Mouse (Mus musculus) A20 (cell line): Measurements from ENCODE around the gene Ankrd26.
A peak's percentile ranks its signal among the peaks of the same experiment; 100 is the strongest.
"Not testable (repeated sequence)": the region's sequence is repeated elsewhere in the genome, so short reads cannot be mapped to it uniquely, and the experiment has no call there.

Experiments
- DNase-seq: peaks from one replicate; pipeline ENCODE4 v3.0.0-alpha.2; 2011; ENCODE audit warnings: low read depth, low spot score

Ankrd26 gene

GRCm38 (mm10) chr6:118561745-118562609 is at the start of gene Ankrd26:
Gene Ankrd26 (minus strand): TSS chr6:118562226.
- DNase-seq, result peak; percentile 96

GRCm38 (mm10) chr6:118608906-118609305 is 46.9 kb upstream of the Ankrd26 start:
- no peak for DNase-seq

DNA sequence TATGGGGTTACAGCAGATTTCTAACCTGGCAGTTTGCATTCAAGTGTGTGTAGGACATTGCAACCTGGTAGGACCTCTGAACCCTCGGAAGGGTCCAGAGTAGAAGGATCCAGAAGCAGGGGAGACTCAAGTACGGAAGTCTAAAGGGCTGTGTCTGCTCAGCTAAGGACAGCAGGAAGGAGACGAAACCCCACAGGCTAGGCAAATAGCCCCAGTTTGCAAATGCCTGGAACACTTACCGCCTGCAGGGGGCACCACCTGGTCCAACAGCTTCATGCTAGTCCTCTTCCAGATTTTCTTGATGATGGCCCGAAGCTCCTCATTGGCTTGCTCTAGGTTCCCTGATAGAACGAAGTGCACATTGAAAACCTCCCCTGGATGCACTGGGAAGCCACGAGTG is 43.9 kb upstream of the Ankrd26 start:
- DNase-seq, result peak; percentile 63

- no peak for DNase-seq
These were observed 41.8 kb upstream of the Ankrd26 start for GRCm38 (mm10) chr6:118603825-118604224.

- DNase-seq, result no peak
These were observed 33.6 kb upstream of the Ankrd26 start for GRCm38 (mm10) chr6:118595681-118596055.

DNA sequence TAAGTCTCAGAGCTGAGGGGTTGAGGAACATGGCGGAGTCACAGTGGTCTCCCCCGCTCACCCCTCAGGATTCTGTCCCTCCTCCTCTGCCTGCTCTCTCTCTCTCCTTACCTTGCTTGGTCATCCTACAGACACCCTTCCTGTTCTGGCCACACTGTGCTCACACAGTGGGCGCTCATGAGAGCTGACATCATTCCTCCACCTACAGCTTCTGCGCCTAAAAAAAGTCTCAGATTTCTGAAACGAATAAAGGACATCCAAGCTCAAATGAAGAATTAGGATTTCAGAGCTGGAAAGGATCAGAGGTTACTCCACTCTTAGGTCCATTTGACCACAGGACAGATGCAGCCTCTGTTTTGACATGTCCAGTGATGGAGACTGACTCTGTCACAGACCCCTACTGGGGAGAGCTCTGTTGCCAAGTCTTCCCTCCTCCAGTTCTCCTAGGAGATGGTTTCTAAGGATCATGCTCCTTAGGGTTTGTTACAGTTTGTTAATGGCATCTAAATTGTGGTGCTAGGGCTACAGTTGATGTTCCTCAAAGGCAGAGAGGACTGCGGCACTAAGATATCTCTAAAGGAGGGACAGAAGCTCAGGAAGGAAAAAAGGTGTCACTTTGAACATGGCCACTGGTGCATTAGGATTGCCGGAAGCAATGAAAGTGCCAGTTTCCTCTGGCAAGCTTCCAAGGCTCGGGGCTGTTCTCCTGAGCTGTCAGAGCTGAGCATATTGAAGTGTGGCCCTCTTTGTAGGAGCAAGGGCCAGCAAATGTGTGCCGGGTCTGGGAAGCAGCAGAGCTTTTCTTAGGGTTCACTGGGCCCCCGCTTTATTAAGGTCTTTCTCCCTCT is 33.0 kb upstream of the Ankrd26 start:
- DNase-seq, result no peak

- DNase-seq, result no peak
These were observed 32.0 kb upstream of the Ankrd26 start for GRCm38 (mm10) chr6:118594070-118594469.

GRCm38 (mm10) chr6:118593377-118594061 is 31.5 kb upstream of the Ankrd26 start:
- DNase-seq, result no peak

DNA sequence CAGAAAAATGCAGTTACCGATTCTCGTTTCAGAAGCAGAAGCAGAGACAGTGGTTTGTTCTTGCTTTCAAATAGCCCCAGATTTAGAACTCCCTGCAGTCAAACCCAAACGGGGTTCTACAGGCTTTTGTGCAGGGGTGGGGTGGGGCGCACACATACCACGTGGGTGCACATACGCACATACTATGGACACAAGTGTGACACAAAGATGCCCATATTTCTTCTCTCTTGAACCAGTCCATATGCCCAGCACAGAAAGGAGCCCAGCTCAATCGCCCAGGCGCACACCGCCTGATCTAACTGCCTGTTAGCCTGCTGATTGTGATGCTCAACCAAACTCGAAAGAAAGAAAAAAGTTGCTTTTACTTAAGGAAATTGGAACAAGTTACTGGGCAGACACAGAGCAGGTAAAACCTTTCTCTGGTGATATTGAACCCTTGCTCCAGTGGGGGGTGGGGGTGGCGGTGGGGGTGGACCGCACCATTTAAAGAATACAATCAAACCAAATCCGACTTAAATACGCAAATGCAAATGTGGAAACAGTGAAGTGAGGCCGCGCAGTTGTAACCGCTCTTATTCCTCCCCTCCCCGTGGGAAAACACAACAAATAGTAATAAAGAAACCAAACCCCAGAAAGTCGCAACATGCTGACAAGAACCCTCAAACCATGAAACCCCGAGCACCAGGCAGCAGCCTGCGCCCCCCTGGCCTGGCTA is 30.8 kb upstream of the Ankrd26 start:
- peak; percentile 91 for DNase-seq

DNA sequence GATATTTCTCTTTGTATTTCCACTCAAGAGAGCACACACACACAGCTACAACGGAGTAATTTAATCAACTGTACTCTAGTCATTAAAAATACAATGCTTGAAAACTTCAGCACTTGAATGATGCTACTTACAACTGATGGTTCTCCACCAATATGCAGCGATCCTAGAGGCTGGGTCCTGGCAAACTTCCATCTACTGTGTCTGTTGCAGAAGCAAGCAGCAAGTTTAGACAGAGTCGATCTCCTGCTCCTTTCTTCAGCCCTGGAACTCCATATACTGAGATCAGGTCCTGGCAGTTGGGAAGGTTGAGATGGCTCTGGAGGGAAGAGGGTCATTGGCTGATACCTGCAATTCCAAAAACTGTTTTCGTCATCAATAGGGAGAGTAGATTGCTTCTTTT is 16.7 kb upstream of the Ankrd26 start:
- not testable (repeated sequence) for DNase-seq

GRCm38 (mm10) chr6:118574351-118574750 is 12.3 kb upstream of the Ankrd26 start:
- peak; percentile 73 for DNase-seq

DNA sequence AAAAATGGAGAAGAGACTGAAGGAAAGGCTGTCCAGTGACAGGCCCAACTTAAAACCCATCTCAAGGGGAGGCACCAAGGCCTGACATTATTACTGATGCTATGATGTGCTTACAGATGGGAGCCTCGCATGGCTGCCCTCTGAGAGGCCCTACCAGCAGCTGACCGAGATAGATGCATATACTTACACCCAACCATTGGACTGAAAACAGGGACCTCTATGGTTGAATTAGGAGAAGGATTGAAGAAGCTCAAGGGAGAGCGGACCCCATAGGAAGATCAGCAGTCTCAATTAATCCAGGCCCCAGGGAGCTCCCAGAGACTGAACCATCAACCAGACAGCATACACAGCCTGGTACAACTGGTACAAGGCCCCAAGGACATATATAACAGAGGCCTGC is 5.8 kb upstream of the Ankrd26 start:
- peak; percentile 61 for DNase-seq

- DNase-seq, result no peak
These were observed 801 bp downstream of the Ankrd26 start for GRCm38 (mm10) chr6:118561225-118561624.

DNA sequence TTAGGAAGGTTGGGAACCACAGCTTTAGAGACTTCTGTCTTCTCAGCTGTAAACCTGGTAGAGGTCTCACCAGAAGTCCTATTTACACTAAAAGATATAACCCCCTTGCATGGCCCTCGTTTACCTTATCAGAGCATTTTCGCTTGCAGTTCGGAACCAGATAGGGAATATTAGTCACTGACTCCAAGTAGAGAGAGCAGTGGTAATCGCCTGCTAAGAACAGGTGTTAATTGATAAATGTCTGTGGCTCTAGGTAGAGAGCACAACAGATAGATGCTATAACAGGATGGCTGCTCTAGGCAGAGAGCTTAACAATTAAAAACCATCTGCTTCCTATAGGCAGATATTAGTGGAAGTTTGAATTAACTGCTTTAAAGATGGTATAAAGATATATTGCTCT is 23.4 kb downstream of the Ankrd26 start:
- no peak for DNase-seq

DNA sequence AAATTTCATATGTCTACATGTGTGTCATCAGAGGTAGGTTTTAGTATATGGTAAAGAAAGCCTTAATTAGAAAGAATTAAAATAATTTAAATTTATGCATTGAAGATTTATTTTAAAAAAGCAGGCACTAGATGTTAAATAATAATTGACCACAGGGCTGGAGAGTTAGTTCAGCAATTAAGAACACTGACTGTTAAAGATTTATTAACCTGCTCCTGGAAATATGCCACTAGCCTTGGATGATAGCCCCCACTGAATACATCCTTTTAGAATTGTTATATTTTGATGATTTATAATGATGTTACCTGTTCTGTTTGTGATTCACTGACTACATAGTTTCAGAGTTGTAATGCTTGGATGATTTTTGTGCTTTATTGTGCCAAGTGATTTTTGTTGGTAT is 24.8 kb downstream of the Ankrd26 start:
- DNase-seq, result not testable (repeated sequence)

DNA sequence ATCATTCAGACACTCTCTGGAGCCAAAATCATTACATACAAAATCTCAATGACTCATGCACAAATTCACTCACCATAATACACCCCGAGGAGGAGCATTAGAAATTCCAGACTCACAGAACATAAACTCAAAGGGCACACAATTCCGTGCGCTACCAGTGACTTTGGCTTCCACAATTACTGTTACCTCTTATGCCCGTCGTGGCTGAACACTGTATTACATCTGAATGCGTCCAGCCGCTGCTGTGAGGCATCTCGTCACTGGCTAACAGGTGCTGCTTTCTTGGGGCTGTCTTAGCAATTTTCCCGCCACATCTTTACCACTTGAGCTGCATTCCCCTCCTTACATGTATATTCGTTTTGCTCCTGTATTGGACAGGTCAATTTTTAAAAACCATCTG is 26.7 kb downstream of the Ankrd26 start:
- no peak for DNase-seq

DNA sequence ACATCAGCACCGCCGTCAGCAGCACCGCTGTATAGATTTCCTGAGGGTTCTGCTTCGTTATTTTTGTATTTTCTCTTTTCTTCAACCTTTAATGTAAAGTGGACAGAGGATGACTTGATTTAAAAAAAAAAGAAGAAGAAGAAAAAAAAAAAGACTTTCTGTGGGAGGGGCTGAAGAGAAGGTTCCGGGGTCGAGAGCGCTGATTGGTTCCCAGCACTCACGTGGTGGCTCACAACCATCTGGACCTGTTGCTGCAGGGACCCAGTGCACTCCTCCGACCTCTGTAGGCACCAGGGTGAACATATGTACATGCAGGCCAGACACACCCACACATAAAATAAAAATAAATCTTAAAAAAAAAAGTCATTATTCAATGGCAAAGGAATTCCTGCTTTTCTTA is 28.6 kb downstream of the Ankrd26 start:
- no peak for DNase-seq

DNA sequence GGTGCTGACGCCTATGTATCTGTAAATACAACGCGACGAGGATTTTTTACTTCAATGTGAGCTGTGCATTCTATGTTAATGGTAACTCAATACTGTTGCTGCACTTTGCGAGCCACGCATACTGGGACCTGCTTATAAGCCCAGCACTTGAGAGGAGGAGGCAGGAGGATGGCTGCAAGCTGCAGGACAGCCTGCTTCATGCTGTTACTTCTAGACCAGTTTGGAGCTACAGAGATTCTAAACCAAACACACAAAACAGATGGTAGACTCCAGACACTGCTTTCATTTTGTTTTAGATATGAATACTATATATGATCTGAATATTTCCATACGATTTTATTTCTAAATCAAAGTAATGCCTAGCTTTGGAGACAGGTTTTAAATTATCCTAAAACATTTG is 41.4 kb downstream of the Ankrd26 start:
- no peak for DNase-seq

DNA sequence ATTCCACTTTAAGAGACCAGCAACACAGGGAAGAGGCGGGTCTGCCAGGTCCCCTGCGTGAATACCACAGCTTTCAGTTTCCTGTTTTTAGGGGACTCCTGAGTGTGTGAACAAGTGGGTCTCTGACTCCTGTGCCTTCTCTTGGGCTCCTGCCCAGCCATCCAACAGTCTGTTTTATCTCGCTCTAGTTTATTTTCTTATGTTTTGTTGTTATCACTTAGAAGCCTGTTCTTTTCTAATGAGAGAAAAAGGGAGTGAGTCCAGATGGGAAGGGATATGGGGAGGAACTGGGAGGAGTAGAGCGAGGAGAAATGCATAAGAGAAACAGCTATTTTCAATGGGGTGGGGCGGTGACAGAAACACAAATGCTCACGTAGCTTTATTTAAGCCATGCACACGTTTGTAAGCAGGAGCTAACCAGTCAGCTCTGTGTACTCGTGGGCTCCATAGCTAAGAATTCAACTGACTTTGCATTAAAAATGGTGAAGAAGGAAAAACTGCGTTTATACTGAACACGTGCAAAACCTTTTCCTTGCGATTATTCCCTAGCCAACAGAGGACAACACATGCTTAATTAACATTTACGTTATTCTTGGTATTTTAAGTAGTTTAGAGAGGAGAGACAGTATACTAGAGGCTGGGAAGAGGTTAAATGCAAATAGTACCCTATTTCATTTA is 48.6 kb downstream of the Ankrd26 start:
- no peak for DNase-seq

GRCm38 (mm10) chr6:118499010-118499409 is 63.0 kb downstream of the Ankrd26 start:
- no peak for DNase-seq

DNA sequence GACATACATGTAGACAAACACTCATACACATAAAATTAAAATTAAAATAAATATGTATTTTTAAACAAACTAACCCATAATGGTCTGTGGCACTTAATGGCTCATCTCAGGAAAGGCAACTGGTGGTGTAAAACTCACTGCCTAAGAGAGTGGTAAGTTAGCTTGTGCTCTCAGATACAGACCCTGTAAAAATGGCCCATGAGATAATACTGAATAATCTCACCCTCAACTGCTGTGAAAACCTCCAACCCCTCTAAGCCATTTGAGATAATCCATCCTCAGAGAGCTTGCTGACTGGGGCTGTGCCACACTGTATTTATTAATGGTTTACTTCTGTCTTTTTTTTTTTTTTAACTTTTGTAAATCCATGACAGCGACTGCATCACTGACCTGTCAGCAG is 79.9 kb downstream of the Ankrd26 start:
- DNase-seq, result no peak
